Mouse (Mus musculus): Measurements from ENCODE around the gene Camkv. TPM values are rescaled to one million over a fixed set of nuclear protein-coding genes. Genes with fewer than 3 reads are reported as not detected.

Camkv gene
- polyA plus RNA-seq, 1 experiment from 2014 or later = 18.9 TPM

GRCm38 (mm10) chr9:107906967-107907800 lies 28.3 kb upstream of the Camkv start:
- H3K36me3 ChIP-seq = peaks cover 8% of the 10 kb centered on the region; the same call in 1 of the 2 replicates
- peak overlapping the region; percentile 28 for H3K4me3 ChIP-seq (replicated peaks)
- H3K4me1 ChIP-seq (replicated peaks) = peaks cover 26% of the 10 kb centered on the region
- H3K27ac ChIP-seq = no peak overlapping the region
- H3K9ac ChIP-seq (replicated peaks) = peak overlapping the region; percentile 56
- 47% methylated on average over 31 of the region's 31 CpGs for WGBS
- H3K27me3 ChIP-seq = peaks cover 27% of the 10 kb centered on the region
- H3K4me2 ChIP-seq (replicated peaks) = peak overlapping the region; percentile 54
- ATAC-seq = 0 out of 2 replicates have a peak, but pooled peaks have one; percentile 8
- H3K9me3 ChIP-seq = no peaks in the 10 kb centered on the region

- Histone ChIP-seq H3K27ac (no peak overlapping the region), H3K9me3 (no peaks in the 10 kb centered on the region), H3K4me3 (replicated peaks) (no peak overlapping the region), H3K27me3 (peaks cover 21% of the 10 kb centered on the region), H3K4me2 (replicated peaks) (peak overlapping the region; percentile 54; the same call in 1 of the 2 replicates), H3K9ac (replicated peaks) (no peak overlapping the region), H3K4me1 (replicated peaks) (peaks cover 26% of the 10 kb centered on the region), H3K36me3 (peaks cover 2% of the 10 kb centered on the region; the same call in 1 of the 2 replicates)
- WGBS = 83% methylated on average over 14 of the region's 14 CpGs
- ATAC-seq = no peak
These were observed 27.7 kb upstream of the Camkv start for GRCm38 (mm10) chr9:107907801-107908120.

DNA sequence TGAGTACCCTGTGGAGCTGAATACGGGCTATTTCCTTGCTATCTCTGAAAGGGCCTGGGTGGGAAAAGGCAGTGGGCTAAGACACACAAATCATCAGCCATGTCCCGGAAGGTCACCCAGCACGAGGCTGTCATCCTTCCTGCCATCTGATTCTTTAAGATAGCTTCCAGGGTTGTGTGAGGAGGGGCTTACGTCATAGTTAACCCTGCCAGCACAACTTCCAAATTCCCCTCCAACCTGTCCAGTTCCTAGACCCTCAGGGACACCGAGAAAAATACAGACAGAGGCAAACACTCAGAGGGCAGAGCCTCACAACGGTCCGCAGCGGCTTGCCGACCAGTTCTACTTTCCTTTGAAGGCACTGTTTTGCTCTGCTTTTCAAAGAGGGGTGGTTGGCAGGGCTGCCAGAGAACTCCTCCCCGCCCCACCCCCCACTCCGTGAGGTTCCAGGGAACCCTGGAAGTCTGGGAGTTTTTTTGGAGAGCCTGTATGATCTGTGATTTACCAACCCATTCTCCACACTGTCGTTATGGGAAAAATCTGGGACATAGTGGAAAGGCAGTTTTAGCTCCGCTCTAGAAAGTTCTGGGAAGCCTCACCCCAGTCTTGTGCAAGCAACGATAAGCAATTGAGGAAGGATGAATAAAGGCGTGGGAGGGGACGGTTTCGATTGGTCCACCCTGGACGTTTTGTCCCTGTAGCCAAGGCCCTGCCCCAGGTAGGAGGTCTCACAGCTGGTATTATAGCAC lies 26.9 kb upstream of the Camkv start:
- no peak overlapping the region for H3K4me3 ChIP-seq (replicated peaks)
- H3K9ac ChIP-seq (replicated peaks) = 0 out of 2 replicates have a peak overlapping the region, but pooled peaks have one; percentile 6
- H3K27ac ChIP-seq = no peak overlapping the region
- no peaks in the 10 kb centered on the region for H3K9me3 ChIP-seq
- no peak for ATAC-seq
- H3K36me3 ChIP-seq = no peaks in the 10 kb centered on the region
- H3K27me3 ChIP-seq = peaks cover 19% of the 10 kb centered on the region
- H3K4me2 ChIP-seq (replicated peaks) = no peak overlapping the region
- H3K4me1 ChIP-seq (replicated peaks) = peaks cover 26% of the 10 kb centered on the region
- 29% methylated on average over 18 of the region's 18 CpGs for WGBS

- 89% methylated on average over 15 of the region's 15 CpGs for WGBS
- Histone ChIP-seq H3K9me3 (no peaks in the 10 kb centered on the region), H3K27me3 (peaks cover 15% of the 10 kb centered on the region), H3K4me3 (replicated peaks) (no peak overlapping the region), H3K4me1 (replicated peaks) (peaks cover 26% of the 10 kb centered on the region), H3K27ac (no peak overlapping the region), H3K9ac (replicated peaks) (no peak overlapping the region), H3K4me2 (replicated peaks) (no peak overlapping the region), H3K36me3 (no peaks in the 10 kb centered on the region)
- no peak for ATAC-seq
These were observed 25.3 kb upstream of the Camkv start for GRCm38 (mm10) chr9:107910025-107910769.

GRCm38 (mm10) chr9:107914764-107915420 lies 20.6 kb upstream of the Camkv start:
- Histone ChIP-seq H3K4me3 (replicated peaks) (no peak overlapping the region), H3K4me1 (replicated peaks) (peaks cover 15% of the 10 kb centered on the region), H3K27me3 (no peaks in the 10 kb centered on the region), H3K27ac (no peak overlapping the region), H3K36me3 (no peaks in the 10 kb centered on the region), H3K9me3 (no peaks in the 10 kb centered on the region), H3K9ac (replicated peaks) (no peak overlapping the region), H3K4me2 (replicated peaks) (no peak overlapping the region)
- WGBS = 86% methylated on average over 16 of the region's 16 CpGs
- no peak for ATAC-seq

DNA sequence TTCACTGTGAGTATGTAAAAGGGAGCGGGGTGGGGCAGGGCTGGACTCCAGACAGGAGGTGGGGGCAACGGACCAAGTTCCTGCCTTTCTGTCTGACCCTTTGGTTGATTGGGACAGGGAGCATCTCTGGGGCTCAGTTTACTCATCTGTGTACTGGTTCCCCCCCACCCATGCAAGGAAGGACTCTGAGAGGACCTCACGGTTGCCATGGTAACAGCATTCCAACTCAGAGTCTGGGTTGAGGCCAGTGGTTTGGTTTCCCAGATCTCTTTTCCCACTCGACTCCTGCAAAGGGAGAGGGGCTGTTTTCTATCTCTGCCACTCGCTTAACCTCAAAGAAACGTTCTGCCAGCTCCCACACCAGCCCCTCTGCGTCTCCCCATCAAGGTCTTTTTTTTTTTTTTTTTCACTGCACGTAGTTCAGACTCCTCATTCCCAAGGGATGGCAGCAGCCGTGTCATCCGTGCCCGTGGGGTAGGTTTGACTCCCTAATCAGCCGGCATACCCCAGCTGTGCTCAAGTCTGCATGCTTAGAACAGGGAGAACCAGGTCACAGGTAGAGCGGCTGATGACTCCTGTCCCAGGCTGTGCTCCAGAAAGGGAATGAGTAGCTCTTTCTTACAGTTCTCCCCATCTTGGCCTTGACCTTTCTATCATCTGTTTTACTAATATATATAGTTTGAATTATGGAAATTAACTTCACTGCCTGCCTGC lies 17.4 kb upstream of the Camkv start:
- Histone ChIP-seq H3K4me1 (replicated peaks) (peaks cover 15% of the 10 kb centered on the region), H3K9me3 (no peaks in the 10 kb centered on the region), H3K9ac (replicated peaks) (no peak overlapping the region; the same call in 1 of the 2 replicates), H3K36me3 (no peaks in the 10 kb centered on the region), H3K27me3 (no peaks in the 10 kb centered on the region), H3K4me3 (replicated peaks) (no peak overlapping the region), H3K27ac (no peak overlapping the region), H3K4me2 (replicated peaks) (no peak overlapping the region)
- 34% methylated on average over 13 of the region's 13 CpGs for WGBS
- 0 out of 2 replicates have a peak, but pooled peaks have one; percentile 38 for ATAC-seq

- no peak for ATAC-seq
- WGBS = 82% methylated on average over 6 of the region's 6 CpGs
- Histone ChIP-seq H3K4me3 (replicated peaks) (no peak overlapping the region), H3K4me1 (replicated peaks) (peaks cover 18% of the 10 kb centered on the region), H3K9me3 (no peaks in the 10 kb centered on the region), H3K9ac (replicated peaks) (no peak overlapping the region), H3K4me2 (replicated peaks) (no peak overlapping the region), H3K27ac (no peak overlapping the region), H3K27me3 (no peaks in the 10 kb centered on the region), H3K36me3 (no peaks in the 10 kb centered on the region)
These were observed 16.6 kb upstream of the Camkv start for GRCm38 (mm10) chr9:107918884-107919283.

- Histone ChIP-seq H3K4me3 (replicated peaks) (no peak overlapping the region), H3K4me2 (replicated peaks) (no peak overlapping the region), H3K9me3 (no peaks in the 10 kb centered on the region), H3K27ac (no peak overlapping the region), H3K9ac (replicated peaks) (no peak overlapping the region), H3K4me1 (replicated peaks) (peaks cover 24% of the 10 kb centered on the region), H3K36me3 (no peaks in the 10 kb centered on the region), H3K27me3 (no peaks in the 10 kb centered on the region)
- 79% methylated on average over 5 of the region's 5 CpGs for WGBS
- ATAC-seq = no peak
These were observed 16.0 kb upstream of the Camkv start for GRCm38 (mm10) chr9:107919441-107919840.

GRCm38 (mm10) chr9:107923021-107923420 lies 12.5 kb upstream of the Camkv start:
- H3K9ac ChIP-seq (replicated peaks) = no peak overlapping the region
- ATAC-seq = no peak
- H3K4me3 ChIP-seq (replicated peaks) = no peak overlapping the region
- no peaks in the 10 kb centered on the region for H3K36me3 ChIP-seq
- peaks cover 31% of the 10 kb centered on the region for H3K4me1 ChIP-seq (replicated peaks)
- 34% methylated on average over 7 of the region's 7 CpGs for WGBS
- no peak overlapping the region for H3K27ac ChIP-seq
- H3K4me2 ChIP-seq (replicated peaks) = no peak overlapping the region
- H3K27me3 ChIP-seq = no peaks in the 10 kb centered on the region
- H3K9me3 ChIP-seq = no peaks in the 10 kb centered on the region

- 32% methylated on average over 6 of the region's 6 CpGs for WGBS
These were observed 11.5 kb upstream of the Camkv start for GRCm38 (mm10) chr9:107923956-107924355.

DNA sequence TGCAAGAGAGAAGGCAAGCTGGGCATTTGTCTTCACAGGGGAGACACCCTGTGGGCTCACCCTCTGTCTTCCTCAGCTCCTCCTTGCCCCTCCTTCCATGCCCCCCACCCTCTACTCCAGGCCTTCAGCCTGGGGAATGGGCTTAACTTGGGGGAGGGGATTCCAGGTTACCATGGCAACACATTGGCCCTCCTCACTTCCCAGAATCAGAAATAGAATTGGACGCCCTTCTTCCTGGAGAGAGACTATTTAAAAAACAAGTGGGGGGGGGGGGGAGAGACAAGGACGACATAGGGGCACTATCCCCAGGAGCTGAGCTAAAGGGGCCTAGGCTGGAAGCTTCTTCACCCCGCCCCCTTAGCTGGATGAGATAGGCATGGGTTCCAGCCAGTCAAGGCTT lies 10.2 kb upstream of the Camkv start:
- no peak overlapping the region for H3K4me3 ChIP-seq (replicated peaks)
- no peak overlapping the region for H3K9ac ChIP-seq (replicated peaks)
- H3K36me3 ChIP-seq = no peaks in the 10 kb centered on the region
- H3K27ac ChIP-seq = no peak overlapping the region
- 8% methylated on average over 3 of the region's 3 CpGs for WGBS
- no peaks in the 10 kb centered on the region for H3K9me3 ChIP-seq
- peak; percentile 49; the same call in 1 of the 2 replicates for ATAC-seq
- H3K27me3 ChIP-seq = no peaks in the 10 kb centered on the region
- H3K4me1 ChIP-seq (replicated peaks) = peaks cover 21% of the 10 kb centered on the region
- no peak overlapping the region for H3K4me2 ChIP-seq (replicated peaks)

More at GRCm38 (mm10) chr9:107923956-107924355, 11.5 kb upstream of the Camkv start:
- Histone ChIP-seq H3K4me1 (replicated peaks) (peaks cover 21% of the 10 kb centered on the region), H3K27ac (peak overlapping the region; percentile 36), H3K9me3 (no peaks in the 10 kb centered on the region), H3K4me3 (replicated peaks) (no peak overlapping the region), H3K9ac (replicated peaks) (no peak overlapping the region), H3K4me2 (replicated peaks) (no peak overlapping the region), H3K27me3 (no peaks in the 10 kb centered on the region), H3K36me3 (no peaks in the 10 kb centered on the region)
- 0 out of 2 replicates have a peak, but pooled peaks have one; percentile 9 for ATAC-seq

All from midbrain, embryonic 13.5 days (tissue).